Mouse (Mus musculus) neutrophil, adult 59 days (primary cell): ENCODE data around the gene Mybpc2. TPM values are rescaled to one million over a fixed set of nuclear protein-coding genes. Genes with fewer than 3 reads are reported as not detected.

ENCODE experiments used
- total RNA-seq, 2 experiments: library from RNA; stranded (reverse); gene quantifications; 1 replicate in 1 of 2; 2 replicates in 1 of 2; pipeline ENCODE4 v1.2.4; 2023

Mybpc2 gene
- total RNA-seq: under 1 TPM; 0.13 to 0.46 TPM

DNA sequence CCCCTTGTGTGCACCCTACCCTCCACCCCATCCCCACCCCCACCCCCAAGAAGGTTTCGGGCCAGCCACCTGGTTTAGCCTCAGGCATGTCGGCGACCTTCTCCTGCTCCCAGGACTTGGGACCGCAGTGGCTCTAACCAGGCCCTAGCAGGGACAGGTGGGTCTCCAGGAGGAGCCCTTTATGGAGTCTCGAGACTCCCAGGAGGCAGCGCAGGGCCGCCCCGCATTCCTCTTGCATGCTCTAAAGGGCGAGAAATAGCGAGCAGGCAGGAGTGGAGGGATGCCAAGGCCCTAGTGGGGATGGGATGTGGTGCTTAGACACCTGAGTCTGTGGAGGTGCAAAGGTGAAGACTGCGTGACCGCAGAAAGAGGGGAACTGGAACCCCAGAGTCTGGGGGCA is at the start of gene Mybpc2:
Mybpc2 (minus strand) TSS at position 155 of the 400 bp plus-strand sequence.

DNA sequence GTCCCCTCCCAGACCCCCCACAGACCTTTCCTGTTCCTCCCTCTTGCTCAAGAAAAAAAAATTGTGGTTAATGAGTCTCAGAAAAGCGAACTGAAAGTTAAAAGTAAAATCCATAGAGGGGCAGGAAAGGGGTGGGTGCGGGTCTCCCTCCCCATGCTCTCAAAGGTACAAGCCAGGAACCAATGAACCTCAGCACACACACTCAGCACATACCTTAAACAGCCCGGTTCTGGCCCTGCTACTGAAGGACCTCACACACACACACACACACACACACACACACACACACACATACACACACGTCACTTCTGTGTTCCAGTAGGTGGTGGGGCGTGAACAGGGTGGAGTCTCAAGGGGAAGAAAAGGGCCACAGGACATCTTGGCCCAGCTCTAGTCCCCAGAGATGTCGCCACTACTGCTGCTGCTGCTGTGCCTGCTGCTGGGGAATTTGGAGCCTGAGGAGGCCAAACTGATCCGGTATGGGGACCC is 47.8 kb upstream of the Mybpc2 start, which contains the start of gene Napsa:
Napsa (plus strand) TSS at position 168 of the 489 bp plus-strand sequence.

DNA sequence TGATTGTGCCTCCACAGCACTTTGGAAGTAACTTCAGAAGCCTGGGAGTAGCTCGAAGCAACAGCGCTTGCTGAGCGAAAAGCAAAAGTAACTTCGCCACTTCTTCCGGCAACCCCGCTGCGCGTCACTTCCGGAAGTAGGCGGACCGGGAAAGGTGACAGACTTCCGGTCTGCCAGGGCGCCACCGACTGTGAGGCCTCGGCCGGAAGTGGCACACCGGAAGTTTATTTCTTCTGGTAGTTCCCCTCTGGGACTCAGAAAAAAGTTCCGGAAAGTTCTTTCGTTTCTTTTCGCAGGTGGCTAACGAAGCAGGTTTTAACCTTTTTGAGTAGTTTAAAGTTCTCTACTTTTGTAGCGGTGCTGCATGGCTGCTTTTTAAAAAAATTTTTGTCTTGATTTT is 29.4 kb upstream of the Mybpc2 start, which contains the start of gene Nr1h2:
Nr1h2 (minus strand) TSS at position 126 of the 400 bp plus-strand sequence.

DNA sequence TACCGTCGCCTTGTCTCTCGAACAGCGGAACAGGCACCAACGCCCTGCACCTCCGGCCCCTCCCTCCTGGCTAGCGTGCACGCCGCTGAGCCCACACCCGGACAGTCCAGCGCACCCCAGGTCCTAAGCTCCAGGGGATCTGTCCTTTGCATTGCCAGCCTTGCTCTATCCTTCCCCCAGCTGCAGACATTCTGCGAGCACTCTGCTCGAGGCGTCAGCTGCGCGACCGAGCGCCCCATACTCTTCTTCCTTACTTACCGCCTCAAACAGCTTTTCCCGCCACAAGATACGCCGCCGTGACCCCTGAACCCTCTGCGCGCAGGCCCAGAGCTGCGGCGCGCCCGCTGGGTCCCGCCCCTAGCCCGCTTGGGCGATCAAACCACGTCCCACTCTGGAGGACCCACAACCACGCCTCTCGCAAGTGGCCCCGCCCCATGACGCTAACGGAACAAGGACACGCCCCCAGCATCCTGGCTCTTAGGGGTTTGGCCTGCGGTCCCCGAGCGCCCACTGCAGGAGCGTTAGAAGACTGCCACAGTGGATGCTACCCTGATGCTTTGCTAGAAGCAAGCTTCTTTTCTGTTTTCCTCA is 24.1 kb upstream of the Mybpc2 start, which contains the start of gene Pold1:
Pold1 (minus strand) TSS at position 353 of the 591 bp plus-strand sequence.

DNA sequence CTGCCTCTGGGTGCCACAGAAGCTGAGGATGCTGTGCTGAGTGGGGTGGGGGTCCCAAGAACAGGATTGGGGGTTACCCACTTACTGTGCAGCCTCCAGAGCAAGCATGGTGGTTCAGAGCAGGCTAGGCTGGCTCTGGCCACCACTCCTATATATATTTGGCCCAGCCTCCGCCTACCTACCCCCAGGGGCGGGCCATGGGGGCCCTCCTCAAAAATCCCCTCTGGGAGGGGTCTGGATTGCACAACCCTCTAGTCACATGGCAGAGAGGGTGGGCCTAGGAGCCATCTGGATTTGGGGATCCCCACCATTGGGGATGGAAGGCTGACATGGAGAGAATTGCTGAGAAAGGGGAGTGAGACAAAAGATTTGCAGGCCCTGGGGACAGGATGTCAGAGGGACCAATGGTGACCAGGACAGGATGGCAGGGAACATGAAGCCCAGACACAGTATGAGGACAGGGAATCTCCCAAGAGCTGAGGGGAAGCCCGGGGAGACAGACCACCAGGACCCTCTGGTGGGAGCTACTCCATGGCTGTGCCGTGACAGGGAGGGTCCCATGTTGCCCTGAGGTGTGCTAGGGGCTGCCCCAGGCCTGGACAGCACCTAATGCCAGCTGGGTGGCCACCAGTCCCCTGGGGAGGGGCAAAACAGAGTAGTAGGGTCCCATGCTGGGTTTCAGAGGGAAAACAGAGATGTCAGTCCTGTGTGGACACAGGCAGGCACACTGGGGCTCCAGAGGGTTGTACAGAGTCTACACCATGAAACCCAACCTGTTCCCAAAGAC is 7.7 kb upstream of the Mybpc2 start, which contains the start of gene Spib:
Spib (minus strand) TSS at position 126 of the 787 bp plus-strand sequence.

DNA sequence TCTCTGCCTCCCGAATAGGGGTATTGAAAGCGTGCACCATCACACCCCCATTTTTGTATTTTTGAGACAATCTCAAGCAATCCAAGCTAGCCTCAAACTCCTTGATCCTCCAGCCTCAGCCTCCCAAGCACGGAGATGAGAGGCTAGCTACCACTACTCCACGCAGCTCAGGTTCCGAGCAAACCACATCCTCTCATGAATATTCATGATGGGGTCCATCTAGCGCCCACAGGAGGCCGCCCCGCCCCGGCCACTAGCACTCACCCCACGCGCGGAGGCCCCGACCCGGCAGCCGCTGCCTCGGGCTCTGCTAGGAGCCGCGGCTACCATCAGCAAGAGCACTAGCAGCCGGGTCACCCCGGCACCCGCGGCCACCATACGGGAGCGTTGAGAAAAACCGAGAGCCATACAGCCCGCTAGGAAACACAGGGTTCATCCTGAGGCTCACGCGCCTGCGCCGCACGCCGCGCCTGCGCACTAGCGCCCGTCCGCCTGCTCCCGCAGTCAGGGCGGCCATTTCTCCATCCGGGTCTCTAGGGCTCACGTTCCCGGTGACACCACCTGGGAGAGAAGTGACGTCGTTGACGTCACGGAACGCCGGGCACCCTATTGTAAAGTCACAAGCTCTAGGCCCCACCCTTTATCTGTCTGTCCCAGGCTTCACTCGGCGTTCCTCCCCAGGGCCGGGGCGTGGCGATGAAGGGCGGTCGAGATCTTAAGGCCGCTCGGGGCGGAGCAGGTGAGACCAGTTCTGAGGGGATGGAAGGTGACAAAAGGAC is 28.3 kb downstream of the Mybpc2 start, which contains the start of the genes Emc10 and Fam71e1:
Emc10 (minus strand) TSS at position 538 of the 779 bp plus-strand sequence.
Fam71e1 (plus strand) TSS at position 590 of the 779 bp plus-strand sequence.

DNA sequence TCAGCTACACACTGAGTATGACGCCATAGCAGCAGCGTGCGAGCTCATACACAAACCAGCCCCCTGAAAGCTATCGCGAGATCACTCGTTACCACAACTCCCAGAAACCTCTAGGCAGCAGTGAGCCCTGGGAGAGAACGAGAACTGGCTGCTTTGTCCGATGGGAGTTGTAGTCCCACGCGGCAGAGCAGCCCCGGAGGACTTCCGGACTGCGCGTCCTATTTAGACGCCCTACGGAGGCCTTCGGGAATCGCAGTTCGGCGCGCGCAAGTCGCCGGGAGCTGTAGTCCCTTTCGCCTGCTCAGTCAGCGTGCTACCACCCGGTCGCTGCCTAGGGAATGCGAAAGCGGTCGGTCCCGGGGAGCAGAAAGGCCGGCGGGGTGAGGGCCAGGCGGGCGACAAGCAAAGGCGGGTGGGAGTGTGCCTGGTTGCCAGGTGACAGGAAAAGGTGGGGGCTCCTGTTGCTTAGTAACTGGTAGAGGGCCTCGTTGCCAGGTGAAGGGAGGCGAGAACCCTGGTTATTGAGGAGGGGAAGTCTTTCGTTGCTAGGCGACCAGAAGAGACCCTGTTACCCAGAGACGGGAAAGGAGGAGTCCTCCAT is 56.5 kb downstream of the Mybpc2 start, which contains the start of gene Josd2:
Josd2 (plus strand) TSS at position 170 of the 601 bp plus-strand sequence.

DNA sequence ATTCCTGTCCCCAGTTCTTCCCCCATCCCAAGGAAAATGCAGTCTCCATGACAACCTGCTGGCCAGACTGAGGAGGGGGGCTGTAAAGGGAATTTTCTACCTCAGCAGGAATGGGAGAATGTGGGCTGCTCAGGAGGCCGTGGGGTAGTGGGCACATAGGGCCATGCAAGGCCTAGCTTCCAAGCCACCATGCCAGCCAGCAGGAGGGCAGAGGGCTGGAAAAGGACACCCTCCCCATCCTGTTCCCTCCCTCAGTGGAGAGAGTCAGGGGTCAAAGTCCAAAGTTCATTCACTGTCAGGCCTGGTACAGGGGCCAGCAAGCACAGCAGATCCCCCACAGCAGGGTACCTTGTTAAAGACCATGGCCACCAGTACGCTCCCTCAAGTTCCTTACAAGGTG is 59.3 kb downstream of the Mybpc2 start, which contains the start of gene Aspdh:
Aspdh (plus strand) TSS at position 281 of the 400 bp plus-strand sequence.

Other genes starting within 250 kb of the Mybpc2 start
- 1 to 10 TPM in 1 of 2 experiments, under 1 TPM in 1; 0.42 to 1.1 TPM for gene Clec11a, start 217.8 kb downstream of the Mybpc2 start, total RNA-seq
- under 1 TPM; 0.40 to 0.57 TPM for gene Shank1, start 214.4 kb downstream of the Mybpc2 start, total RNA-seq
- under 1 TPM in 1 of 2 experiments, not detected in 1; 0.36 TPM for gene Syt3, start 140.6 kb downstream of the Mybpc2 start, total RNA-seq
- under 1 TPM in 1 of 2 experiments, not detected in 1; 0.16 TPM for gene 1700008O03Rik, start 138.8 kb downstream of the Mybpc2 start, total RNA-seq
- not detected for gene Lrrc4b, start 95.6 kb downstream of the Mybpc2 start, total RNA-seq
- gene Aspdh, start 59.3 kb downstream of the Mybpc2 start, total RNA-seq: not detected
- 10 to 100 TPM; 29.3 to 40.6 TPM for gene Josd2, start 56.7 kb downstream of the Mybpc2 start, total RNA-seq
- gene Emc10, start 28.1 kb downstream of the Mybpc2 start, total RNA-seq: 10 to 100 TPM; 26.0 to 27.0 TPM
- gene Fam71e1, start 28.1 kb downstream of the Mybpc2 start, total RNA-seq: 1 to 10 TPM in 1 of 2 experiments, under 1 TPM in 1; 0.90 to 2.7 TPM
- gene Spib, start 7.4 kb upstream of the Mybpc2 start, total RNA-seq: 10 to 100 TPM in 1 of 2 experiments, 1 to 10 TPM in 1; 4.6 to 14.6 TPM
- gene Pold1, start 24.2 kb upstream of the Mybpc2 start, total RNA-seq: 10 to 100 TPM; 46.1 to 62.2 TPM
- 100 to 1,000 TPM; 311 to 353 TPM for gene Nr1h2, start 29.3 kb upstream of the Mybpc2 start, total RNA-seq
- gene Napsa, start 47.7 kb upstream of the Mybpc2 start, total RNA-seq: 100 to 1,000 TPM; 144 to 183 TPM
- gene Kcnc3, start 66.0 kb upstream of the Mybpc2 start, total RNA-seq: under 1 TPM; 0.67 to 0.86 TPM
- not detected for gene Myh14, start 146.2 kb upstream of the Mybpc2 start, total RNA-seq
- not detected for gene Izumo2, start 184.1 kb upstream of the Mybpc2 start, total RNA-seq
- gene Vrk3, start 223.8 kb upstream of the Mybpc2 start, total RNA-seq: 10 to 100 TPM; 49.1 to 59.2 TPM
- 1 to 10 TPM; 1.0 to 1.7 TPM for gene Zfp473, start 226.4 kb upstream of the Mybpc2 start, total RNA-seq